Mouse (Mus musculus) lung, postnatal 0 days (tissue): ENCODE measurements around the gene Actn3.

Experiments used
- CTCF ChIP-seq: IDR thresholded peaks from 2 replicates; pipeline ENCODE4 v1.5.1; 2016; ENCODE audit warnings: antibody characterized with exemption, mild to moderate bottlenecking
- EP300 ChIP-seq: IDR thresholded peaks from 2 replicates; pipeline ENCODE4 v1.6.1; 2016; ENCODE audit warnings: antibody characterized with exemption, mild to moderate bottlenecking, control low read depth

- TF ChIP-seq EP300 (no peak), CTCF (no peak)
Measured at GRCm38 (mm10) chr19:4879324-4879703, 1.6 kb upstream of the Actn3 start.
